Mouse (Mus musculus): ENCODE data around the gene 0610030E20Rik.

0610030E20Rik gene

DNA sequence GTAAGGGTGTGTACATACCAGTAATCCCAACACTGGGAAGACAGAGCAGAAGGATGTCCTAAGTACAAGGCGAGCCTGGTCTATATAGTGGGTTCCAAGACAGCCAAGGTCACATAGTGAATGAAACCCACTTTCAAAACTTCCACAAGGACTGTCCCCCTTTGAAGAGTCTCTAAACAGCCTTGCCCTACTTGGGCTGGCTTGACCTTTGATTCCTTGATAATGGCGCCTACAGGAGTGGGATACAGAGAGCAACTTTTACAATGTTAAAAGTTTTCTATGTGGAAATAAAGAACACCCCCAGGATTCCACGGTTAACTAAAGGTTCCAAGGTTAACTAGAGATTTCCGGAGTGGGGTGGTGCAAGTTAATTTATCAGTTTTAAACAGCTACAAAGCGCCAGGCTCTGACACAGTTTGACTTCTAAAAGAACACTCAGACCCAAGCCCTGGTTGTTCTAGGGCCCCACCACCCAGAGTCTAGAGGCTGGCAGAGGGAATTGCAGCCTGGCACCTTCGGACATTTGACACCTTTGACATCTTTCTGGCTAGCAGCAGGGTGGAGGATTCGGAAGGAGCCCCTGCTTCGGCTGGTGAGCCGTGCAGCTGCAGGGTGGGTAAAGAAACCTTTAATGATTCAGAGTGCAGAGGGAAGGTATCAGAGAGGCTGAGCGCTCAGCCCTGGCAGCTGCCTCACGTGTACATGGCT, 12.9 kb downstream of the 0610030E20Rik start:
- POLR2A ChIA-PET: interaction anchor here in 3 of 4 experiments (0.6 to 13.1 kb wide), 12 partner anchors 11 to 179 kb away, joined by 3 to 130 read pairs (median 4); partner anchors contain the start of genes 0610030E20Rik (in 2 of the 3), Usp39 (in 2 of the 3), Ggcx (in 1 of the 3) and Vamp5 (in 1 of the 3)
- CTCF ChIA-PET: interaction anchor here in 1 of 4 experiments (0.7 kb wide), 1 partner anchor 9 kb away, joined by 3 read pairs; no protein-coding TSS in a partner anchor

DNA sequence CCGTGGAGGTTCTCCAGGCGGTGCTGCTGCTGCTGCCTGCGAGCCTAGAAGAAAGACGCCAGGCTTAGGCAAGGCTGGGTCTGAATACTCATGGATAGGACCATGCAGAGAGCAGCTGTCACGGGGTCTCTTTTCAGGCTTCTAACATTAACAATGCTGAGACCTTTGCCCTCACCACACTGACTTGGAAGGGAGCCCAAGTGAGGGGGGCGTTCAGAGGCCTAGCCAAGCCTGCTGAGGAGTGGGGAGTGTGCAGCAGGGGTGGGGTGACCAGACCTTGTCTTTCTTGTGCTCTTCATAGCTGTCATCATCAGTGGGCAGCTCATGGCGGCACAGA, 13.4 kb downstream of the 0610030E20Rik start:
- ChIA-PET POLR2A (interaction anchor here in 3 of 4 experiments (0.6 to 13.1 kb wide), 12 partner anchors 10 to 179 kb away, joined by 3 to 130 read pairs (median 8); partner anchors contain the start of genes 0610030E20Rik (in 2 of the 3), Usp39 (in 2 of the 3), Ggcx (in 1 of the 3) and Mat2a (in 1 of the 3)), CTCF (interaction anchor here in 1 of 4 experiments (0.7 kb wide), 1 partner anchor 9 kb away, joined by 3 read pairs; no protein-coding TSS in a partner anchor)

DNA sequence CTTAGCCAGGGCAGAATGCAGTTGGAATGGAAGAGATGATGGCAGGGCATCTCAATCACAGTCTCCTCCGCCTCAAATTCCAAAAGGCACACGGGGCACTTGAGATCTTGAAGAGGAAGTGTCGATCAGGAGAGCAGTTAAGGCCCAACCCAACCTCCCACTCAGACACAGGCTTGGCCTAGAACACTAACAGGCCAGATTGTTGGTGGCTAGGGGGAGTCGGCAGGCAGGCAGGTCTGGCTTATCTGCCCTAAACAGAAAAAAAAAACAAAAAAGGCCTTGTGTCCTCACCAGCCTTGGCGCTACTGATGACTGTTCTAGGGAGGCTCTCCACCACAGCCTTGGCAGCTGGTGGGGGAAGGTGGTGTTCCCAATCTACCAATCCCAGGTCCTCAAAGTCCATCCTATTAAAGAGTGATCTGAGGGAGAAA, 14.0 kb downstream of the 0610030E20Rik start:
- CTCF ChIA-PET: interaction anchor here in 2 of 4 experiments (1.1 to 1.5 kb wide), 3 partner anchors 13 to 29 kb away, joined by 4 to 8 read pairs (median 5); partner anchors contain the start of genes 0610030E20Rik (in 1 of the 2), Vamp5 (in 1 of the 2) and Vamp8 (in 1 of the 2)
- POLR2A ChIA-PET: interaction anchor here in 3 of 4 experiments (0.7 to 13.1 kb wide), 15 partner anchors 8 to 79 kb away, joined by 3 to 130 read pairs (median 6); partner anchors contain the start of genes 0610030E20Rik (in 2 of the 3), Ggcx (in 2 of the 3), Usp39 (in 2 of the 3) and Vamp5 (in 2 of the 3)

DNA sequence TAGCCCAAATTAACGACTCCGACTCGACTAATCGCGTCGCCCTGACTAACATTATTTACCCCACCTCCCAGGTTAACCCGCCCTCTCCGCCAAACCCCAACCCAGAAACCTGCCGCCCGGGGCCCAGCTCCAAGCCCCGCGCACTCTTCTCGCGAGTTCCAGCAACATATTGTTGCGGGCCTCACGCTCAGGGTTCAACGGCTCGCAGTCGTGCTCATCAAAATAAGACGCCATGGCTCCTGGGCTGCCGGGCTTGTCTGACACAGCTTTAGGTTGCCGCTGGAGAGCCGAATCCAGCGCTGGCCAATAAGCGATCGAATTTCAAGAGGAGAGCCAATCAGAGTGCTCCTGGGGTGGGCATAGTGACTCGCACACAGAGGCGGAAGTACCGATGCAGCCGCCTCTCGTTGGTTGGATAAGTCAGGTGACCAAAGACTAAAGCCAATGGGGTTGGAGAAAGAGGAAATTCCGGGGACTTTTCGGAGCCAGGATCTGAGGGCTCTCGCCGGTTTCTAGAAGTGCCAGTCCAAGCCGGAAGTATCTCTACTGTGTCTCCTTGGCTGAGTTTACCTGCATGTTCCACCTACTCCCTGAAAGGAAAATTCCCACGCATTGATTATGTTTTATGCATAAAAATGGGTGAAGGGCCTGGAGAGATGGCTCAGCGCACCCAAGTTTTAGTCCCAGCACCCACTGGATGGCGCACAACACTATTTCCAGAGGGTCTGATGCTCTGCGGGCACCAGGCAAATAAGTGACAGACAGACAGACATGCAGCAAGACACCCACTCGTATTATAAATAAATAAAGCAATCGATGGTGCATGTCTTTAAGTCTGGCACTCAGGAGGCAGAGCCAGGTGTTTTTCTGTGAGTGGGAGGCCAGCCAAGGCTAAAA, 15.3 kb downstream of the 0610030E20Rik start:
- POLR2A ChIA-PET: interaction anchor here (0.5 to 13.1 kb wide), 42 partner anchors 8 to 490 kb away, joined by 3 to 130 read pairs (median 4); partner anchors contain the start of genes 0610030E20Rik (in 3 of the 4), Usp39 (in 3 of the 4), Ggcx (in 2 of the 4) and Mat2a (in 2 of the 4)
- CTCF ChIA-PET: interaction anchor here in 2 of 4 experiments (0.6 to 1.5 kb wide), 5 partner anchors 13 to 28 kb away, joined by 3 to 8 read pairs (median 4); partner anchors contain the start of genes 0610030E20Rik (in 1 of the 2), Vamp5 (in 1 of the 2) and Vamp8 (in 1 of the 2)

DNA sequence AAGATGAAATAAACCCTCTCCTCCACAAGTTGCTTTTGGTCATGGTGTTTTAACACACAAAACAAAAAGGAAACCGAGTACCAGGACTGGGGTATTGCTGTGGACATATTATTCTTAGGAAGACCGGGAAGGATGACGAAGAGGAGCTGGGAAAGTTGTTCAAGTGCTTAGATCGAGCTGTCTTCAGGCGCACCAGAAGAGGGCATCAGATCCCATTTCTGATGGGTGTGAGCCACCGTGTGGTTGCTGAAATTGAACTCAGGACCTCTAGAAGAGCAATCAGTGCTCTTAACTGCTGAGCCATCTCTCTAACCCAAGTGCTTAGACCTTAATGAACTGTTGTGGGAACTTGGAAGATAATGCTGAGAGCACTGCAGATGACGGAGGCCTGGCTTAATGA, 16.9 kb downstream of the 0610030E20Rik start:
- POLR2A ChIA-PET: interaction anchor here (0.5 to 13.1 kb wide), 22 partner anchors 8 to 76 kb away, joined by 3 to 130 read pairs (median 4); partner anchors contain the start of genes Tmem150a (in 4 of the 4), Vamp8 (in 3 of the 4), 0610030E20Rik (in 2 of the 4) and Mat2a (in 2 of the 4)
- CTCF ChIA-PET: interaction anchor here (0.6 to 2.7 kb wide), 20 partner anchors 8 to 291 kb away, joined by 3 to 14 read pairs (median 4); partner anchors contain the start of genes Tmem150a (in 3 of the 4), Vamp8 (in 2 of the 4), 0610030E20Rik (in 1 of the 4) and Ggcx (in 1 of the 4)

DNA sequence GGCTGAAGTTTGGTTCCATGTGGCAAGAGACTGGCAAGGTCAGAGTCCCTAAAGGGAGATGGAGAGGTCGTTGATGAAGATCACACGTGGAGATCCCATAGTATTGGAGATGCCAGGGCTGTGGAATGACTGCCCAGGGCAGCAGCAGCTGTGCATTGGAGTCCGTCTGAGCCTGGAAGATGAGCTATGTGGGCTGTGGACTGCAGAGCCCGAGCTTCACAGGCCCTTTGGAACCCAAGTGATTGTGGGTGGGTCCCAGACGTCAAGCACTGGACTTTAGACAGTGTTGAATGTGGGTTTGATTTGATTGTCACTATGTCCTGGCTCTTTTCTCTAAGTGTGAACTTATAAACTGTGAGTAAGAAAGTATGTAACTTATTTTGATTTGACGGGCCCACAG, 17.9 kb downstream of the 0610030E20Rik start:
- ChIA-PET POLR2A (interaction anchor here in 3 of 4 experiments (0.5 to 13.1 kb wide), 13 partner anchors 9 to 38 kb away, joined by 3 to 130 read pairs (median 6); partner anchors contain the start of genes Tmem150a (in 3 of the 3), 0610030E20Rik (in 2 of the 3), Usp39 (in 2 of the 3) and Vamp8 (in 2 of the 3)), CTCF (interaction anchor here in 2 of 4 experiments (1.1 to 2.7 kb wide), 7 partner anchors 10 to 104 kb away, joined by 3 to 14 read pairs (median 4); partner anchors contain the start of genes Tmem150a (in 2 of the 2), Ggcx (in 1 of the 2), Usp39 (in 1 of the 2) and Vamp8 (in 1 of the 2))

DNA sequence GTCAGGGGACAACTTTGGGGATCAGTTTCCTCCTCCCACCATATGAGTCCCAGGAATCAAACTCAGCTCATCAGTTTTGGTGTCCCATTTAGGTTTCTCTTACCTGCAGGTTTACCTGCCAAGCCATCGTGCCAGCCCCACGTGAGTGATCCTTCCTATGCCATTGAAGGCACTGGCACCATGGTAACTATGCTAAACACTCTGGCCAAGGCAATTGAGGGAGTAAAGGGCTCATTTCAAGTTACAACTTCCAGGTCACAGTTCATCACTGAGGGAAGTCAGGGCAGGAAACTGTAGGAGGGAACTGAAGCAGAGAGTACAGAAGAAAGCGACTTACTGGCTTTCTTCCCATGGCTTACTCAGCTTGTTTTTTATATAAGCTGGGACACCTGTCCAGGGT, 19.2 kb downstream of the 0610030E20Rik start:
- CTCF ChIA-PET: no interaction called here
- POLR2A ChIA-PET: interaction anchor here in 2 of 4 experiments (1.3 to 13.1 kb wide), 2 partner anchors 11 to 19 kb away, joined by 4 to 130 read pairs; partner anchors contain the start of genes 0610030E20Rik (in 1 of the 2), Tmem150a (in 1 of the 2) and Usp39 (in 1 of the 2)

DNA sequence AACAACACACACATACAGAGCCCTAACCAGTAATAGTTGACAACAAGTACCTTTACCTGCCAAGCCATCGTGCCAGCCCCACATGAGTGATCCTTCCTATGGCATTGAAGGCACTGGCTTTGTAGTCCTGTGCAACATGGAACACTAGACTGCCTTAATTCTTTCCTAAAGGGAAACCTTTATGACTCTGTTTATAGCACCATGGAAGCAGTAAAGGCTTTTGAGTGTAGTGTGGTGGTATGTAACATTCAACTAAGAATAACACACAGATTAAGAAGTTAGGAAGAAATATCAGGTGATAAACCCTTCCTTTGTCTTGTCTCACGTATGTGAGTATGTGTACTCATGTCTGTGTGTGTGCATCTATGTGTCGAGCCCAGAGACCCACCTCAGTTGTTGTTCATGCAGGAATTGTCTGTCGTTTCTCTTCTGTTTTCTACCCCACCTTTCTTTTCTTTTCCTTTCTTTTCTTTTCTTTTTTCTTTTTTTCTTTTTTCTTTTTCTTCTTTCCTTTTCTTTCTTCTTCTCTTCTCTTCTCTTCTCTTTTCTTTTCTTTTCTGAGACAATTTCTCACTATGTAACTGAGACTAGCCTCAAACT, 19.8 kb downstream of the 0610030E20Rik start, which contains the start of gene Rnf181:
Gene Rnf181 (minus strand): TSS at position 113 of the 600 bp plus-strand sequence.
- ChIA-PET POLR2A (interaction anchor here in 1 of 4 experiments (13.1 kb wide), 1 partner anchor 19 kb away, joined by 130 read pairs; the partner anchor contains the start of genes 0610030E20Rik and Usp39), CTCF (no interaction called here)

DNA sequence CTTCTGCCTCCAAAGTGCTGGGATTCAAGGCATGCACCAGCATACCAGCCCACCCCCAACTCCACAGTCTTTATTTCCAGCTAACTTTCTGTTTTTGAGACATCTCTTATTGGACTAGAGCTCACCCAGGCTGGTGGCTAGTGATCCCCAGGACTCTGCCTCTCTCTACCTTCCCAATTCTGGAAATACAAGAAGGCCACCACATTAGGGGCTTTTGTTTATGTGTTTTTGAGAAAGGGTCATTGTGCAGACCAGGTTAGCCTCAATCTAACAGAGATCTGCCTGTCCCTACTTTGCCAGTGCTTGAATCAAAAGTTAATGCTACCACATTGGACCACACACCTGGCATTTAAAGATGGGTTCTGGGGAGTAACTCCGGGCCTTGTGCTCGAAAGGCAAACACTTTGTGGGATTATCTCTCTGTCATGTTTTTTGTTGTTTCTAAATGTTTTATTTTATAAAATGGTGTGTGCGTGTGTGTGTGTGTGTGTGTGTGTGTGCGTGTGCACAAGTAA, 20.4 kb downstream of the 0610030E20Rik start:
- CTCF ChIA-PET: interaction anchor here in 1 of 4 experiments (0.5 kb wide), 1 partner anchor 38 kb away, joined by 6 read pairs; no protein-coding TSS in a partner anchor
- POLR2A ChIA-PET: interaction anchor here in 1 of 4 experiments (13.1 kb wide), 1 partner anchor 20 kb away, joined by 130 read pairs; the partner anchor contains the start of genes 0610030E20Rik and Usp39

DNA sequence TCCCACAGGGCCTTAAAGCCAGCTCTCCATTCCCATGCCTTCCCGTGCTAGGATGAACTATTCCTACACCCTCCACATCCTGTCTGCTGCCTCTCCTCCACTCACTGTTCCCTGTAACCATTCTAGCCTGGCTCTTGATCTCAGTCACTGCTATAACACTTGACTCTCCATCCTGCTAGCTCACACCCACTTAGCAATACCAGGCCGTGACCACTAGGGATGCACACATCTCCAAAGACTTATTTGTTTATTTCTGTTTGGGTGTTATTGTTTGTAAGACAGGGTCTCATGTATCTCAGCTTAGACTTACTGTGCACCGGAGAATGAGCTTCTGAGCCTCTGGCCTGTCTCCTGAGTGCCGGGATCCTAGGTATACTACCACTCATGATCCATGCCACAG, 22.4 kb downstream of the 0610030E20Rik start:
- POLR2A ChIA-PET: interaction anchor here in 3 of 4 experiments (0.5 to 3.5 kb wide), 18 partner anchors 8 to 70 kb away, joined by 3 to 18 read pairs (median 5); partner anchors contain the start of genes Tmem150a (in 3 of the 3), Ggcx (in 2 of the 3), Mat2a (in 2 of the 3) and Vamp5 (in 2 of the 3)

DNA sequence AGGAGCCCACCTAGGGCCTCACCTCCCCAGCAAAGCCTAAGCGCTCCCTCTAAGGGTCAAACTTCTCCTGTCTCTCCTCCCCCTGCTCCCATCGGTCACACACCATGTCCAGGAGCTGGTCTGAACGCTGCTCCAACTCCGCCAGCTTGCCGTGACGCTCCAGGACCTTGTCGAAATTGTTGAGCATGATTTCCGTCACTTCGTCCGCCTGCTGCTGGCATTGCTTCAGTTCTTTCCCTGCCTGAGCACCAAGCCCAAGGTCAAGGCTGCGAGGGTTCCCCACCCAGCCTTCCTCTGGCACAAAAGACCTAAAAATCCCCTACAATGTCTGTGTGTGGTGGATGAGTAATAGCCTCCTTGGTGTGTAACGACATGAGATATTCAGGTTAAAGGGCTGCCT, 23.0 kb downstream of the 0610030E20Rik start:
- CTCF ChIA-PET: interaction anchor here in 3 of 4 experiments (0.5 to 2.3 kb wide), 15 partner anchors 10 to 539 kb away, joined by 3 to 18 read pairs (median 5); partner anchors contain the start of genes Tmem150a (in 2 of the 3), Vamp5 (in 2 of the 3), 0610030E20Rik (in 1 of the 3) and Ggcx (in 1 of the 3)
- POLR2A ChIA-PET: interaction anchor here in 3 of 4 experiments (0.5 to 3.5 kb wide), 19 partner anchors 9 to 69 kb away, joined by 3 to 18 read pairs (median 5); partner anchors contain the start of genes Tmem150a (in 3 of the 3), Mat2a (in 2 of the 3), Vamp5 (in 2 of the 3) and Vamp8 (in 2 of the 3)

More for the DNA sequence above, 22.4 kb downstream of the 0610030E20Rik start:
- CTCF ChIA-PET: interaction anchor here (0.6 to 2.3 kb wide), 16 partner anchors 9 to 108 kb away, joined by 3 to 18 read pairs (median 4); partner anchors contain the start of genes Tmem150a (in 2 of the 4), Vamp5 (in 2 of the 4), Vamp8 (in 2 of the 4) and 0610030E20Rik (in 1 of the 4)

DNA sequence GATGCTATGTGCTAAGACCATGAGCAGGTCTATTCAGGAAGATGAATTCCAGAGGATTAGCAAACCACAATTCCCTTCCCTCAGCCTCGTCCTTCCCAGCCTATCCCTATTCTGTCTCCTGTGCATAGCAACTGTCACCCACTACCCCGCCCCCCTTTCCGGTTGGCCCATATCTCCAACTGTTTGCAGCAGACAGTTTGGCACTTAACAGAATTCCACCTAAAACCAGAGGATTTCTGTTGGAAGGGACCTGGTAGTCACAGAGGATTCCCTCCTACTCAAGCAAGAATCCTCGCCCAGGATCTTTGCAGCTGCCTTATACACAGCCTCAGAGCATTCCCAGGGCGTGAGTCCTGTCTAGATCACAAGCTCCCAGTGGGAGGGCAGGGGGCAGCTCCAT, 24.0 kb downstream of the 0610030E20Rik start:
- CTCF ChIA-PET: interaction anchor here in 3 of 4 experiments (0.6 to 2.3 kb wide), 8 partner anchors 9 to 195 kb away, joined by 3 to 18 read pairs (median 6); partner anchors contain the start of genes Vamp5 (in 2 of the 3), Ggcx (in 1 of the 3), Tmem150a (in 1 of the 3) and Vamp8 (in 1 of the 3)
- POLR2A ChIA-PET: interaction anchor here in 2 of 4 experiments (0.9 to 3.5 kb wide), 11 partner anchors 8 to 43 kb away, joined by 3 to 18 read pairs (median 10); partner anchors contain the start of genes Vamp5 (in 2 of the 2), Vamp8 (in 2 of the 2), Ggcx (in 1 of the 2) and Tmem150a (in 1 of the 2)

DNA sequence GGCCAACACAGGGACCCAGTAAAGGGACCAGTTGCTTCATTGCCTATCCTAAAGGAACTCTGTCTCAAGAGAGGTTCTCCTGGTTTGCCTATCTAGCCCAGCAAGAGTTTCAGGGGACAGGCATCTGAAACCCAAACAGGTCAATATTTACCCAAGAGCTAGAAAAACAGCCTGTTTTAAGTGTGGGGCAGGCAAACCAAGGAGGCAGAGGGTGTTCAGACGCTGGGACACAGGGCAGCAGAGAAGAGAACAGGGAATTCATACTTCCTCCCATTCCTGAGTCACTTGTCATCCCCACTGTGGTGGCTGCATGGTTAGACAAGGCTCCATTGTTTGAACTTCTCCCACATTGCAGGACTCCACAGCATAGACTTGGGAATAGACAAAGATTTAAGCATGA, 24.5 kb downstream of the 0610030E20Rik start:
- POLR2A ChIA-PET: interaction anchor here in 2 of 4 experiments (1.2 to 3.5 kb wide), 7 partner anchors 8 to 18 kb away, joined by 3 to 18 read pairs (median 11); partner anchors contain the start of genes Vamp5 (in 2 of the 2) and Vamp8 (in 2 of the 2)
- CTCF ChIA-PET: interaction anchor here in 1 of 4 experiments (1.2 kb wide), 1 partner anchor 163 kb away, joined by 3 read pairs; no protein-coding TSS in a partner anchor

DNA sequence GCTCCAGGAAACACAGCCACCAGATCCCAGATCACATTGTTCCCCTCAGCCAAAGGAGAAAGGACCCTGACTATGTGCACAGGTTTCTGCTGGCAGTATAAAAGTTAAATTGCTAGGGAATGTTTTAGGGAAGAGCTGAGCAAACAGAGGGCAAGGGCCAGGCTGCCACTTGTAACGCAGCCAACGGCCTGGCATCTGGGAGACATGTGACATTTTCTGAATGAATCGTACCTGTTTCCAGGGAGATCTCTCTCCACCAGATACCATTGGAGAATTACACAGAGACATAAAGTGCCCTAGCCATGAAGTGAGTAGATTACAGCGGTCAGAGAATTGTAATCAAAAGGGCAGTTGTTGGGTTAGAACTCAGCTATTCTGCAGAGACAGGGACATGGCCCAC, 26.1 kb downstream of the 0610030E20Rik start:
- POLR2A ChIA-PET: interaction anchor here in 3 of 4 experiments (0.6 to 0.9 kb wide), 3 partner anchors 18 to 185 kb away, joined by 3 to 7 read pairs (median 3); partner anchors contain the start of gene Tmem150a (in 1 of the 3)
- CTCF ChIA-PET: no interaction called here

DNA sequence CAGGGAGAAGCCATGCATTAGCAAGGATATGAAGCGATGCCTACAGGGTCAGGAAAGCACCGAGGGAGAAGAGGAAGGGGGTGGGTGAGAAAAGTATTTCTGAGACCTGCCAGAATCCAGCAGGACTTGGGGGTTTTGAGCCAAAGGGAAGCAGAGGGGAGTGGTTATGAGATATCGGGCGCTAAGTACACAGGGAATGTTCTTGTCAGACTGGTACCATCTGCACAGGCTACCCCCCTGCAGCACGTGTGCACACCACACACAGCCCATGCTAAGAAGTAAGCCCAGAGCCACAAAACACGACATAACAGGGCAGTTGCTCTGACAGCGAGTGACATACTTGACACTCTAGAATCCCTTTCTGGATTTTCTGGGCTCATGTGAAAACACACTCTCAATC, 27.1 kb downstream of the 0610030E20Rik start:
- ChIA-PET CTCF (no interaction called here), POLR2A (interaction anchor here in 1 of 4 experiments (0.5 kb wide), 1 partner anchor 1464 kb away, joined by 4 read pairs; no protein-coding TSS in a partner anchor)

Data from embryonic stem cell, embryonic (primary cell).